Mouse (Mus musculus): ENCODE results near the gene Stxbp6. TPM values are rescaled to one million over a fixed set of nuclear protein-coding genes. Genes with fewer than 3 reads are reported as not detected.

Stxbp6 gene
- polyA plus RNA-seq, 1 experiment from 2014 or later: 9.9 TPM

- H3K4me3 ChIP-seq (ENCODE audit: low read depth, low read length): no peak overlapping the region
- ATAC-seq (replicated peaks; ENCODE audit: insufficient number of reproducible peaks, low FRiP score, low TSS enrichment): no peak
- 75% methylated on average over 4 of the region's 4 CpGs for WGBS (ENCODE audit: insufficient replicate concordance)
- no peak overlapping the region for H3K4me2 ChIP-seq
- no peaks in the 10 kb centered on the region for H3K27me3 ChIP-seq (ENCODE audit: control insufficient read depth, insufficient read depth, low read length)
- H3K4me1 ChIP-seq (ENCODE audit: control insufficient read depth, insufficient read depth, low read length): no peaks in the 10 kb centered on the region
- no peak overlapping the region for H3K9ac ChIP-seq (ENCODE audit: low read depth, low read length)
- H3K27ac ChIP-seq (ENCODE audit: low read depth, low read length): no peak overlapping the region
- H3K36me3 ChIP-seq (ENCODE audit: control insufficient read depth, insufficient read depth, low read length): no peaks in the 10 kb centered on the region
- no peaks in the 10 kb centered on the region for H3K9me3 ChIP-seq (replicated peaks; ENCODE audit: control insufficient read depth, low read length)
These were observed 160.7 kb downstream of the Stxbp6 start for GRCm38 (mm10) chr12:44913854-44914253.

DNA sequence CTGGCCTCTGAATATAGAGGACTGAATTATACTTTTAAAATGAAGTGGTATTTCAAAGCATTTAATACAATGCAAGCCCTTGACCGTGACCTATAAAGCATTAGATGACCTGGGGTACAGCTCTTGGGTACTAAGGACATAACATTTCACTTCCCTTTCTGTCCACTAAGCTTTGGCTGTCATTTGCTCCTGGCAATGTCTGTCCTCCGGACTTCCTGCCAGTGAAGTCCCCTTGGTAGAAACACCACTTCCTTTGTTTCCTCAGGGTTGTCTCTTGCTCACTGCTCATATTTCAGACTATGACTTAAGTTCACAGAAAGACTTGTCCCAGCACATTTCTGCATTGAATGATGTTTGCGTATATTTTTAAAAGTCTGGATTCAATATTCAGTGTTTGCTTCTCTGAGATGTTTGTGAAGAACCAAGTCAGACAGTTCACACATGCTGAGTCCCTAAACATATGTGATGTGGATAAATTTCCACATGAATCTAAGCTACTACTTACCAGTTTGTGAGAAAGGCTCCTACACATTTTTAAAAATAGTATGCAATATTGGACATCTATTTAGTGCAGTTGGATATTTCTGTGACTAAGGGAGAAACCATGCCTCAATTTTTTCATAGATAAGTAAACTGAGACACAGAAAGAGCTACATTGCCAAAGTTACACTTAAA is 166.3 kb downstream of the Stxbp6 start:
- 80% methylated on average over 3 of the region's 3 CpGs for WGBS (ENCODE audit: insufficient replicate concordance)
- Histone ChIP-seq H3K4me2 (no peak overlapping the region), H3K36me3 (ENCODE audit: control insufficient read depth, insufficient read depth, low read length) (no peaks in the 10 kb centered on the region), H3K27ac (ENCODE audit: low read depth, low read length) (no peak overlapping the region), H3K4me3 (ENCODE audit: low read depth, low read length) (no peak overlapping the region), H3K9ac (ENCODE audit: low read depth, low read length) (no peak overlapping the region), H3K9me3 (replicated peaks; ENCODE audit: control insufficient read depth, low read length) (no peaks in the 10 kb centered on the region), H3K27me3 (ENCODE audit: control insufficient read depth, insufficient read depth, low read length) (no peaks in the 10 kb centered on the region), H3K4me1 (ENCODE audit: control insufficient read depth, insufficient read depth, low read length) (no peaks in the 10 kb centered on the region)
- ATAC-seq (replicated peaks; ENCODE audit: insufficient number of reproducible peaks, low FRiP score, low TSS enrichment): no peak

DNA sequence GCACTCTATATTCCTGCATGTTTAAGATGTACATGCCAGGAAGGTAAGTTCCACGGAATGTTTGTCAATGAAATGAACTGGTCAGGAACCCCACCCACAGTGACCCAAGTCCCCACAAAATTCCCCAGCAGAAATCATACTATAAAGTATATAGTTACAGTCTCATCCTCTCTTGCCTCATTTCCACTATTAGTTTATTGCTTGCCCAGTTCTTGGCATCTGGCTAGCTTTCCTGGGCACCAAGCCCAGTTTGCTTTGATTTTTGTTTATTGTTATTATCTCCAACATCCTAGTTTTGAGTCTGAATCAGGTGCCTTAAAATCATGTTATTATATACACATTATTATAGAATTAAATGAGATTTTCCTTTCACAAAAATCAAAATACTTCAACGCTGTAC is 168.5 kb downstream of the Stxbp6 start:
- no peak overlapping the region for H3K4me2 ChIP-seq
- no peaks in the 10 kb centered on the region for H3K4me1 ChIP-seq (ENCODE audit: control insufficient read depth, insufficient read depth, low read length)
- H3K9me3 ChIP-seq (replicated peaks; ENCODE audit: control insufficient read depth, low read length): no peaks in the 10 kb centered on the region
- H3K36me3 ChIP-seq (ENCODE audit: control insufficient read depth, insufficient read depth, low read length): no peaks in the 10 kb centered on the region
- WGBS (ENCODE audit: insufficient replicate concordance): 88% methylated on average over 2 of the region's 2 CpGs
- H3K9ac ChIP-seq (ENCODE audit: low read depth, low read length): no peak overlapping the region
- H3K27ac ChIP-seq (ENCODE audit: low read depth, low read length): no peak overlapping the region
- no peaks in the 10 kb centered on the region for H3K27me3 ChIP-seq (ENCODE audit: control insufficient read depth, insufficient read depth, low read length)
- no peak overlapping the region for H3K4me3 ChIP-seq (ENCODE audit: low read depth, low read length)
- no peak for ATAC-seq (replicated peaks; ENCODE audit: insufficient number of reproducible peaks, low FRiP score, low TSS enrichment)

- H3K27me3 ChIP-seq (ENCODE audit: control insufficient read depth, insufficient read depth, low read length): no peaks in the 10 kb centered on the region
- no peaks in the 10 kb centered on the region for H3K4me1 ChIP-seq (ENCODE audit: control insufficient read depth, insufficient read depth, low read length)
- ATAC-seq (replicated peaks; ENCODE audit: insufficient number of reproducible peaks, low FRiP score, low TSS enrichment): no peak
- H3K4me2 ChIP-seq: no peak overlapping the region
- no peak overlapping the region for H3K27ac ChIP-seq (ENCODE audit: low read depth, low read length)
- no peak overlapping the region for H3K9ac ChIP-seq (ENCODE audit: low read depth, low read length)
- 71% methylated on average over 1 of the region's 1 CpGs for WGBS (ENCODE audit: insufficient replicate concordance)
- no peak overlapping the region for H3K4me3 ChIP-seq (ENCODE audit: low read depth, low read length)
- no peaks in the 10 kb centered on the region for H3K36me3 ChIP-seq (ENCODE audit: control insufficient read depth, insufficient read depth, low read length)
- H3K9me3 ChIP-seq (replicated peaks; ENCODE audit: control insufficient read depth, low read length): no peaks in the 10 kb centered on the region
These were observed 171.2 kb downstream of the Stxbp6 start for GRCm38 (mm10) chr12:44903205-44903732.

DNA sequence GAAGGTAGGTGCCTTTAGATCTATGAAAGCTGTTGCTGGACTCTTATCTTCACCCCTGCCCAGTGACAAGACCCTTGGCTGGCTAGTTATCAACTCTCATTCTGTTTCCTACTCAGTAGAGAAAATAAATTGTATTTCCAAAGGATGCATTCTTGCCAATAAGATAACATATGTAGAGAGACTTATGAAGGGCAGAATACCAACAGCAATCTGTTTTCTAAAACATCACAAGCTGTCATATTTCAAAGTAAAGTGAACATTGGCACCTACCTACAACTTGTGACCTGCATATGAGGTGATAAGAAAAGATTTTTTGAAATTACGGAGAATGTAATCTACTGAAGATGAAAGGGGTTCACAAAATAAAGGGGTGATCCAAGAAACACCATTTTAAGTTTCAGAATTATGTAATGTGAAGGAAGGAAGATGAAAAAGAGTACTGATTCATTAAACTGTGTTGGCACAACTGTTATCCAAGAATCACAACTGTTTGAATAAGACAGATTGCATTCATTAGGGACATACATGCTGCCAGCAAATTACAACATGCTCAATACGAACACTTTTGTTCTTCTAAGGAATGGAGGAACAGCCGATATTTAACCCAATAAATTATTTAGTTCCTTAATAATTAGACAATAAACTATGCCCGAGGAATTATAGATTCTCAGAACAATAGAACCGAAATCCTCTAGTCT is 175.2 kb downstream of the Stxbp6 start:
- Histone ChIP-seq H3K36me3 (ENCODE audit: control insufficient read depth, insufficient read depth, low read length) (no peaks in the 10 kb centered on the region), H3K9ac (ENCODE audit: low read depth, low read length) (no peak overlapping the region), H3K4me2 (no peak overlapping the region), H3K4me1 (ENCODE audit: control insufficient read depth, insufficient read depth, low read length) (no peaks in the 10 kb centered on the region), H3K27me3 (ENCODE audit: control insufficient read depth, insufficient read depth, low read length) (no peaks in the 10 kb centered on the region), H3K27ac (ENCODE audit: low read depth, low read length) (no peak overlapping the region), H3K4me3 (ENCODE audit: low read depth, low read length) (no peak overlapping the region), H3K9me3 (replicated peaks; ENCODE audit: control insufficient read depth, low read length) (no peaks in the 10 kb centered on the region)
- WGBS (ENCODE audit: insufficient replicate concordance): 78% methylated on average over 5 of the region's 5 CpGs
- ATAC-seq (replicated peaks; ENCODE audit: insufficient number of reproducible peaks, low FRiP score, low TSS enrichment): no peak

DNA sequence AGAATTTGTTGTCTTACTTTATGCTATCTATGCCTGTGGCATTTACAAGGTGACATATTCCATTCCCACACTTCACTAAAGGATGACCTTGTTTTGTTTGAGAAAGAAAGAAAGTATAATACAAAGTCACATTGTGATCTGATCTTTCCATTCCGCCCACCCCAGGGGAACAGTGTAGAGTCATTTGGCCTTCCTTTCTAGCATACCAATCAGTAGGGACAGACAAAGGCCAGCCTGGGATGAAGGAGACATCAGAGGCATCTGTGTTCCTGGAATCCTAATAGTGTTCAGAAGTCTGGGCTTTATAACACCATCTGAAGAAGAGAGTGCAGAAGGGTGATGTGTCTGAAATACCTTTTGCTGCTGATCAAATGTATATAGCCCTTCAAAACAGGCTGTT is 178.0 kb downstream of the Stxbp6 start:
- Histone ChIP-seq H3K9ac (ENCODE audit: low read depth, low read length) (no peak overlapping the region), H3K4me1 (ENCODE audit: control insufficient read depth, insufficient read depth, low read length) (no peaks in the 10 kb centered on the region), H3K27me3 (ENCODE audit: control insufficient read depth, insufficient read depth, low read length) (no peaks in the 10 kb centered on the region), H3K27ac (ENCODE audit: low read depth, low read length) (no peak overlapping the region), H3K9me3 (replicated peaks; ENCODE audit: control insufficient read depth, low read length) (no peaks in the 10 kb centered on the region), H3K4me2 (no peak overlapping the region), H3K36me3 (ENCODE audit: control insufficient read depth, insufficient read depth, low read length) (no peaks in the 10 kb centered on the region), H3K4me3 (ENCODE audit: low read depth, low read length) (no peak overlapping the region)
- WGBS (ENCODE audit: insufficient replicate concordance): 71% methylated on average over 1 of the region's 1 CpGs
- no peak for ATAC-seq (replicated peaks; ENCODE audit: insufficient number of reproducible peaks, low FRiP score, low TSS enrichment)

- no peak for ATAC-seq (replicated peaks; ENCODE audit: insufficient number of reproducible peaks, low FRiP score, low TSS enrichment)
- H3K4me1 ChIP-seq (ENCODE audit: control insufficient read depth, insufficient read depth, low read length): no peaks in the 10 kb centered on the region
- H3K9ac ChIP-seq (ENCODE audit: low read depth, low read length): no peak overlapping the region
- H3K4me3 ChIP-seq (ENCODE audit: low read depth, low read length): no peak overlapping the region
- no peaks in the 10 kb centered on the region for H3K9me3 ChIP-seq (replicated peaks; ENCODE audit: control insufficient read depth, low read length)
- no peak overlapping the region for H3K27ac ChIP-seq (ENCODE audit: low read depth, low read length)
- WGBS (ENCODE audit: insufficient replicate concordance): 86% methylated on average over 6 of the region's 6 CpGs
- H3K4me2 ChIP-seq: no peak overlapping the region
- H3K36me3 ChIP-seq (ENCODE audit: control insufficient read depth, insufficient read depth, low read length): no peaks in the 10 kb centered on the region; the same call in 1 of the 2 replicates
- no peaks in the 10 kb centered on the region for H3K27me3 ChIP-seq (ENCODE audit: control insufficient read depth, insufficient read depth, low read length)
These were observed 184.7 kb downstream of the Stxbp6 start for GRCm38 (mm10) chr12:44889677-44890393.

DNA sequence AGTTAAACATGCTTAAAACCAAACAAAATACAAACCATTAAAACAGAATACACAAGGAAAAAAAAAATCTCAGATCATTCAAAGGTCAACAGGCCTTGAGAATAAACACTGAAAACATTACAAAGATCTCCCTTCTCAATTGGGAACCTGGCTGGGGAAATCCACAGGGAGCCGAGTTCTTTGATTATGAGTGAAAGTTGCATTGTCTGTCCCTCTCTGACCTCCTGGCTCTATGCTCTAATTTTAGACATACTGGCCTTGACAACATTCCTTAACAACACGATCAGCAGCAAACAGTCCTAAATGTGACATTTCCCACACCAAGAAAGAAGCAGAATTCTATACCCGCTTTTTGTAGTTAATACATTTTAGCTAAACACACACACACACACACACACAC is 187.7 kb downstream of the Stxbp6 start:
- H3K4me2 ChIP-seq: no peak overlapping the region
- no peaks in the 10 kb centered on the region for H3K9me3 ChIP-seq (replicated peaks; ENCODE audit: control insufficient read depth, low read length)
- no peaks in the 10 kb centered on the region for H3K27me3 ChIP-seq (ENCODE audit: control insufficient read depth, insufficient read depth, low read length)
- 36% methylated on average over 3 of the region's 3 CpGs for WGBS (ENCODE audit: insufficient replicate concordance)
- H3K4me3 ChIP-seq (ENCODE audit: low read depth, low read length): no peak overlapping the region
- H3K9ac ChIP-seq (ENCODE audit: low read depth, low read length): no peak overlapping the region
- H3K36me3 ChIP-seq (ENCODE audit: control insufficient read depth, insufficient read depth, low read length): no peaks in the 10 kb centered on the region; the same call in 1 of the 2 replicates
- no peaks in the 10 kb centered on the region for H3K4me1 ChIP-seq (ENCODE audit: control insufficient read depth, insufficient read depth, low read length)
- no peak for ATAC-seq (replicated peaks; ENCODE audit: insufficient number of reproducible peaks, low FRiP score, low TSS enrichment)
- H3K27ac ChIP-seq (ENCODE audit: low read depth, low read length): no peak overlapping the region

Measured in heart, embryonic 11.5 days (tissue).